Mouse (Mus musculus): Measurements from ENCODE around the gene Olfr1375. TPM values are rescaled to one million over a fixed set of nuclear protein-coding genes. Genes with fewer than 3 reads are reported as not detected.
"Not testable (repeated sequence)": the region's sequence is repeated elsewhere in the genome, so short reads cannot be mapped to it uniquely, and the experiment has no call there.

Olfr1375 gene
- not detected in 2 replicates for polyA plus RNA-seq (2014; fragmentation: Nextera tagmentation; extraction: Ambion mirVana)

GRCm38 (mm10) chr11:51047809-51048208 is at the start of gene Olfr1375:
Gene Olfr1375 (plus strand): TSS chr11:51048109.
- ATAC-seq (ENCODE audit: insufficient read depth); H3K36me3 ChIP-seq (ENCODE audit: insufficient read depth); DNase-seq; H3K9ac ChIP-seq; H3K4me1 ChIP-seq (ENCODE audit: insufficient read depth); H3K9me3 ChIP-seq (ENCODE audit: low read depth, low read length); H3K27ac ChIP-seq (ENCODE audit: low read depth); H3K4me3 ChIP-seq (ENCODE audit: low read depth, low read length); H3K27me3 ChIP-seq (ENCODE audit: insufficient read depth, low read length); H3K4me2 ChIP-seq: not testable (repeated sequence)
- 59% methylated on average over 3 of the region's 3 CpGs for WGBS

GRCm38 (mm10) chr11:51003296-51003695 is 44.6 kb upstream of the Olfr1375 start, which contains the start of gene Olfr51:
Gene Olfr51 (plus strand): TSS chr11:51003596.
- no peak within 1 kb of the TSS for H3K4me2 ChIP-seq
- no peak within 1 kb of the TSS for H3K9ac ChIP-seq
- no peak for TF ChIP-seq CTCF (IDR thresholded peaks at IDR 0.05; ENCODE audit: low read depth)
- no peak within 1 kb of the TSS for H3K27ac ChIP-seq (ENCODE audit: low read depth)
- ATAC-seq (ENCODE audit: insufficient read depth) (no peak), DNase-seq (no peak)
- no peak within 1 kb of the TSS for H3K4me3 ChIP-seq (ENCODE audit: low read depth, low read length)
- H3K27me3 ChIP-seq (ENCODE audit: insufficient read depth, low read length) = no peaks in the 10 kb centered on the region
- H3K9me3 ChIP-seq (ENCODE audit: low read depth, low read length) = no peaks in the 10 kb centered on the region
- 62% methylated on average over 5 of the region's 5 CpGs for WGBS
- H3K36me3 ChIP-seq (ENCODE audit: insufficient read depth) = no peaks in the 10 kb centered on the region
- H3K4me1 ChIP-seq (ENCODE audit: insufficient read depth) = no peaks in the 10 kb centered on the region

GRCm38 (mm10) chr11:51011821-51012220 is 36.1 kb upstream of the Olfr1375 start:
- no peak for TF ChIP-seq CTCF (IDR thresholded peaks at IDR 0.05; ENCODE audit: low read depth)
- WGBS = 41% methylated on average over 5 of the region's 5 CpGs
- Histone ChIP-seq H3K4me1 (ENCODE audit: insufficient read depth) (no peaks in the 10 kb centered on the region), H3K27ac (ENCODE audit: low read depth) (no peak overlapping the region), H3K9me3 (ENCODE audit: low read depth, low read length) (no peaks in the 10 kb centered on the region), H3K9ac (no peak overlapping the region), H3K4me2 (no peak overlapping the region), H3K4me3 (ENCODE audit: low read depth, low read length) (no peak overlapping the region), H3K27me3 (ENCODE audit: insufficient read depth, low read length) (no peaks in the 10 kb centered on the region), H3K36me3 (ENCODE audit: insufficient read depth) (no peaks in the 10 kb centered on the region)
- ATAC-seq (ENCODE audit: insufficient read depth) (no peak), DNase-seq (peak; percentile 77)

DNA sequence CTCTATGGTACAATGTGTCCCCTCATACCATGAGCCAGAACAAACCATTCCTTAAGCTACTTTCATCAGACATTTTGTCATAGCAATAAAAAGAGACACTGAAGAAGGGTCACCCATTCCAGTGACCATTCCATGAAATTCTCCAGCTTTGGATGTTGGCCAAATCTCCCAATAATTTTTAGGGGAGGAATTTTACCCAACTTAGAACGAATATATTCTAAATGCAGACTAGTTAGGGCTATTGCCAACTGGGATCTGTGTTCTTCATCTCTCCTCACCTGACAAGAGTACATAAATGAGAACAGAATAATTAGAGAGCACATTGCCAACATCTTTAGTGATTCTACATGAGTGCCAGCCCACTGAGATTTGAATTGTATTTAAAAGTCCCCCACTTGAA is 34.0 kb upstream of the Olfr1375 start, which contains the start of gene Olfr54:
Gene Olfr54, plus strand, starts transcription at position 301 of the 400 bp plus-strand sequence.
- H3K4me3 ChIP-seq (ENCODE audit: low read depth, low read length) = no peak within 1 kb of the TSS
- 38% methylated on average over 1 of the region's 1 CpGs for WGBS
- H3K4me2 ChIP-seq = no peak within 1 kb of the TSS
- H3K9me3 ChIP-seq (ENCODE audit: low read depth, low read length) = no peaks in the 10 kb centered on the region
- DNase-seq (no peak), ATAC-seq (ENCODE audit: insufficient read depth) (no peak)
- no peak within 1 kb of the TSS for H3K27ac ChIP-seq (ENCODE audit: low read depth)
- H3K36me3 ChIP-seq (ENCODE audit: insufficient read depth) = no peaks in the 10 kb centered on the region
- H3K9ac ChIP-seq = no peak within 1 kb of the TSS
- no peak for TF ChIP-seq CTCF (IDR thresholded peaks at IDR 0.05; ENCODE audit: low read depth)
- H3K4me1 ChIP-seq (ENCODE audit: insufficient read depth) = no peaks in the 10 kb centered on the region
- no peaks in the 10 kb centered on the region for H3K27me3 ChIP-seq (ENCODE audit: insufficient read depth, low read length)

- Histone ChIP-seq H3K9ac (no peak overlapping the region), H3K9me3 (ENCODE audit: low read depth, low read length) (no peaks in the 10 kb centered on the region), H3K36me3 (ENCODE audit: insufficient read depth) (no peaks in the 10 kb centered on the region), H3K4me3 (ENCODE audit: low read depth, low read length) (no peak overlapping the region), H3K4me2 (no peak overlapping the region), H3K4me1 (ENCODE audit: insufficient read depth) (no peaks in the 10 kb centered on the region), H3K27me3 (ENCODE audit: insufficient read depth, low read length) (no peaks in the 10 kb centered on the region), H3K27ac (ENCODE audit: low read depth) (no peak overlapping the region)
- WGBS = 37% methylated on average over 2 of the region's 2 CpGs
- no peak for DNase-seq
- no peak for TF ChIP-seq CTCF (IDR thresholded peaks at IDR 0.05; ENCODE audit: low read depth)
- ATAC-seq (ENCODE audit: insufficient read depth) = no peak
These were observed 31.6 kb upstream of the Olfr1375 start for GRCm38 (mm10) chr11:51016341-51016740.

DNA sequence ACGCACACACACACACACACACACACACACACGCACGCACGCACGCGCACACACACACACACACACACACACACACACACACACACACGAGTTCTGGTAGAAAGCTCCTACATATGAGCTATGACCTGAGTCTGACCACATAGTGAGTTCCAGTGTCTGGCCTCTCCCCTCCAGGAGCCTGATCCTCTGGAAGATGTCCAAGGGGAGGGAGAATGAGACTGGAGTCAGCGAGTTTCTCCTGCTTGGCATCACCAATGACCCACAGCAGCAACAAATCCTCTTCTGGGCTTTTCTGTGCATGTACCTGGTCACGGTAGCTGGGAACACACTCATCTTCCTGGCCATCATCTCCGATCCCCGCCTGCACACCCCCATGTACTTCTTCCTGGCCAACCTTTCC is 21.1 kb upstream of the Olfr1375 start:
- H3K36me3 ChIP-seq (ENCODE audit: insufficient read depth); H3K27me3 ChIP-seq (ENCODE audit: insufficient read depth, low read length); H3K4me1 ChIP-seq (ENCODE audit: insufficient read depth); H3K4me2 ChIP-seq; ATAC-seq (ENCODE audit: insufficient read depth); H3K4me3 ChIP-seq (ENCODE audit: low read depth, low read length); DNase-seq; H3K9ac ChIP-seq; H3K27ac ChIP-seq (ENCODE audit: low read depth); H3K9me3 ChIP-seq (ENCODE audit: low read depth, low read length): not testable (repeated sequence)
- 85% methylated on average over 11 of the region's 11 CpGs for WGBS

DNA sequence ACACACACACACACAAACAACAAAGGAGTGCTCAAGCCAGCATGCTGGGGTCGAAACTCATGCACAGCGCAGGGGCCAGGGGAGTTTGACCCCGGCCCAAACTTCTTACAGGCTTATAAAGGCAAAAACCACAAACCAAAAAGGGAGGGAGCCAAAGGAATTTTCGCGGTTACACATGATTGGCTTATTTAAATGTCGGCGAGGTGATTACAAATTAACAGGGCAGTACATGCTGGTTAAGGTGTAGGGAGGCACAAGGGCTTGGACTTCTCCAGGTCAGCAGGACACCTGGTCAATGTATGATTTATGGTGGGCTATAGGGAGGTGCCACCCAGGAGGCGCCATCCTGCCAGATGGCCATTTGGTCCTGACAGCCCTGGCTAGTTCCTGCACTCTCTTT is 18.5 kb upstream of the Olfr1375 start:
- not testable (repeated sequence) for H3K27me3 ChIP-seq (ENCODE audit: insufficient read depth, low read length); H3K4me3 ChIP-seq (ENCODE audit: low read depth, low read length); H3K36me3 ChIP-seq (ENCODE audit: insufficient read depth); ATAC-seq (ENCODE audit: insufficient read depth); DNase-seq; H3K4me2 ChIP-seq; H3K9me3 ChIP-seq (ENCODE audit: low read depth, low read length); H3K4me1 ChIP-seq (ENCODE audit: insufficient read depth); H3K9ac ChIP-seq; H3K27ac ChIP-seq (ENCODE audit: low read depth)
- 70% methylated on average over 8 of the region's 8 CpGs for WGBS

DNA sequence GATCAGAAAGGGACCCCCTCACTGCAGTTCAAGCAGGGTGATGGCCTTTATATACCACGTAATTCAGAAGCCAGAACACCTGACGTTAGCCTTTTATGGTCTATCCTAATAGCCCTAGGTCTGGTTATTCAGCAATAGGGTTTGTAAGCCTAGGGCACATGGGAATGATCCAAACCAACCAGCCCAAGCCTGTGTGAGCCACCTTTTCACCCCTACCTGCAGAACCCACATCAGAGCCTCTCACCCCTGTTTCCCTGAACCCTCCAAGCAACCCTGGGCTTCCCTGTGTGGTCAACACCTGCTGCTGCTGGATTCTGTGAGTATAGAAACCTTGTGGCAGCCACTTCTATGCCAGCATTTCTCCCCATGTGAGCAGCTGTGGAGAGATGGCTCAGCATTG is 17.7 kb upstream of the Olfr1375 start:
- no peaks in the 10 kb centered on the region for H3K9me3 ChIP-seq (ENCODE audit: low read depth, low read length)
- no peak overlapping the region for H3K27ac ChIP-seq (ENCODE audit: low read depth)
- H3K27me3 ChIP-seq (ENCODE audit: insufficient read depth, low read length) = no peaks in the 10 kb centered on the region
- WGBS = 64% methylated on average over 2 of the region's 2 CpGs
- DNase-seq = no peak
- H3K9ac ChIP-seq = no peak overlapping the region
- no peak for TF ChIP-seq CTCF (IDR thresholded peaks at IDR 0.05; ENCODE audit: low read depth)
- H3K4me1 ChIP-seq (ENCODE audit: insufficient read depth) = no peaks in the 10 kb centered on the region
- H3K36me3 ChIP-seq (ENCODE audit: insufficient read depth) = no peaks in the 10 kb centered on the region
- no peak overlapping the region for H3K4me3 ChIP-seq (ENCODE audit: low read depth, low read length)
- H3K4me2 ChIP-seq = no peak overlapping the region
- ATAC-seq (ENCODE audit: insufficient read depth) = no peak

Measured in lung, embryonic 14.5 days (tissue).